ENCODE assay signal across 20 mouse cellular contexts in genomic region chr4:125147970-125148369, GRCm38 (mm10). TPM values are rescaled to one million over a fixed set of nuclear protein-coding genes. Genes with fewer than 3 reads are reported as not detected.
A peak's percentile ranks its signal among the peaks of the same experiment; 100 is the strongest.
DNase-seq lines count a peak whose midpoint lies in the region; TF ChIP-seq lines count a peak whose summit lies in the region.
"Had no signal": no experiment of that assay in that cellular context is flagged by ENCODE, and none has a peak within 500 bp of the region (broad histone marks: within the 10 kb centered on the region; RNA-seq: fewer than 3 reads in every experiment).

No protein-coding gene starts in this region.

- no peak for TF ChIP-seq POLR2A in testis, adult 2 months (IDR thresholded peaks at IDR 0.05; ENCODE audit: control insufficient read depth, low read depth, low read length)

- no peaks in the 10 kb centered on the region for H3K36me3 ChIP-seq in testis, adult 2 months (ENCODE audit: control insufficient read depth, insufficient read depth, low read length)
- H3K36me3 ChIP-seq: embryonic facial prominence, embryonic 10.5 days; embryonic facial prominence, embryonic 12.5 days; forebrain, embryonic 15.5 days; G1E had no signal

- no peak overlapping the region for H3K27ac ChIP-seq in left cerebral cortex, adult 2 months
- H3K27ac ChIP-seq in testis, adult 2 months (ENCODE audit: control insufficient read depth, insufficient read depth, low read depth, low read length) = no peak overlapping the region
- H3K27ac ChIP-seq: embryonic facial prominence, embryonic 10.5 days; embryonic facial prominence, embryonic 12.5 days; forebrain, embryonic 13.5 days; forebrain, embryonic 15.5 days had no signal

- peaks cover 5% of the 10 kb centered on the region for H3K4me1 ChIP-seq in testis, adult 2 months (ENCODE audit: control insufficient read depth, insufficient read depth, low read length)
- H3K4me1 ChIP-seq: embryonic facial prominence, embryonic 12.5 days had no signal

- no peak for TF ChIP-seq CTCF in left cerebral cortex, adult 2 months (IDR thresholded peaks at IDR 0.05)
- no peak for TF ChIP-seq CTCF in testis, adult 2 months (IDR thresholded peaks at IDR 0.05; ENCODE audit: control insufficient read depth, insufficient read depth, insufficient replicate concordance, low read depth, low read length)

- H3K4me3 ChIP-seq in left cerebral cortex, adult 2 months = no peak overlapping the region
- peak overlapping the region; percentile 82 for H3K4me3 ChIP-seq in testis, adult 2 months (ENCODE audit: control insufficient read depth, low read depth, low read length)
- H3K4me3 ChIP-seq: embryonic facial prominence, embryonic 10.5 days; embryonic facial prominence, embryonic 12.5 days; forebrain, embryonic 13.5 days; forebrain, embryonic 15.5 days had no signal

- peak; percentile 49 to 62 for DNase-seq in cerebellum, postnatal 10 days
- DNase-seq in cerebellum, postnatal 36 days = no peak
- peak; percentile 51 for DNase-seq in left cerebral cortex, postnatal 4 days
- DNase-seq in left cerebral cortex, adult 2 months (ENCODE audit: extremely low spot score in 1 of 2, low spot score in 2 of 2) = no peak
- DNase-seq in testis, postnatal 14 days (ENCODE audit: low spot score) = no peak
- DNase-seq: adrenal gland, adult 8-10 months; adrenal gland, postnatal 14 days; adrenal gland, postnatal 36 days; B cell, adult 2 months; cerebellum, adult 11-12 months; cerebellum, adult 2 months; cerebellum, adult 9-10 months; cerebellum, postnatal 14 days; forebrain, postnatal 0 days had no signal

- intact Hi-C loops in left cerebral cortex, postnatal 4 days (cut with DNase I) = no loop called here
- intact Hi-C loops in left cerebral cortex, adult 2 months (cut with DNase I) = no loop called here

- no peaks in the 10 kb centered on the region for H3K27me3 ChIP-seq in testis, adult 2 months (ENCODE audit: control insufficient read depth, insufficient read depth, low read length)
- H3K27me3 ChIP-seq: embryonic facial prominence, embryonic 12.5 days; forebrain, embryonic 15.5 days had no signal

RNA-seq across cellular contexts. Expression of gene Zc3h12a, which starts 20.3 kb away (rescaled TPM):
- under 1 TPM; 0.58 to 0.60 TPM for total RNA-seq in left cerebral cortex, postnatal 4 days (2021)
- total RNA-seq in left cerebral cortex, adult 2 months (2021) = under 1 TPM; 0.79 to 1.00 TPM
- polyA plus RNA-seq in testis, adult 2 months (2012; rRNA removed) = 1.4 and 2.3 TPM in 2 replicates
- total RNA-seq: forebrain, postnatal 0 days had no signal

Comparison
In these comparisons a context has a peak if more than half of its experiments do, and no peak if none do; other contexts are left out.
1. DNase-seq: peak in cerebellum, postnatal 10 days (2 of 2) and left cerebral cortex, postnatal 4 days (single experiment); none in cerebellum, postnatal 36 days (0 of 2), left cerebral cortex, adult 2 months (0 of 2) and testis, postnatal 14 days (single experiment).